Mouse (Mus musculus) lung, postnatal 0 days (tissue): ENCODE results near the gene Pla2g2e.
A peak's percentile ranks its signal among the peaks of the same experiment; 100 is the strongest.

ENCODE experiments used
- CTCF ChIP-seq: IDR thresholded peaks from 2 replicates; pipeline ENCODE4 v1.5.1; 2016; ENCODE audit warnings: antibody characterized with exemption, mild to moderate bottlenecking
- EP300 ChIP-seq: IDR thresholded peaks from 2 replicates; pipeline ENCODE4 v1.6.1; 2016; ENCODE audit warnings: antibody characterized with exemption, mild to moderate bottlenecking, control low read depth

DNA sequence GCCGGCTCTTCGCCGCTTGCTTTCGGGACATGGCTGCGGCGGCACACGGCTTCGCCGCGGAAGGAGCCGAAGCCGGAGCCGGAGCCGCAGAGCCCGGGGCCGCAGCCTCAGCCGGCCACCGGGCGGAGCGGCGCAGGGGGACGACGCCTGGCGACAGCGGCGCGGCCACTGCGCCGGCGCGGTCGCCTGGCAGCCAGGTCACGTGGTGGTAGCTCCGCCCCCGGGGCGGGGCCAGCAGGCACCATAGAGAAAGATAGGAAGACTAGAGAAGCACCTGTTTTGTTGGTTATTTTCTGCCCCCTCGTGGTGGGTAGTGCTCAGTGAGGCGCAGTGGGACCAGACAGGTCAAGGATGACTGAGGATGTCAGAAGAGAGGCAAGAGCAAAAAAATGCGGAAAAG lies 36.1 kb downstream of the Pla2g2e start, which contains the start of gene Otud3:
- peak; percentile 87 for TF ChIP-seq CTCF
- TF ChIP-seq EP300 = no peak
